Mouse (Mus musculus): ENCODE data around the gene Nmnat2.
A peak's percentile ranks its signal among the peaks of the same experiment; 100 is the strongest.
"Not testable (repeated sequence)": the region's sequence is repeated elsewhere in the genome, so short reads cannot be mapped to it uniquely, and the experiment has no call there.

Gene Nmnat2

DNA sequence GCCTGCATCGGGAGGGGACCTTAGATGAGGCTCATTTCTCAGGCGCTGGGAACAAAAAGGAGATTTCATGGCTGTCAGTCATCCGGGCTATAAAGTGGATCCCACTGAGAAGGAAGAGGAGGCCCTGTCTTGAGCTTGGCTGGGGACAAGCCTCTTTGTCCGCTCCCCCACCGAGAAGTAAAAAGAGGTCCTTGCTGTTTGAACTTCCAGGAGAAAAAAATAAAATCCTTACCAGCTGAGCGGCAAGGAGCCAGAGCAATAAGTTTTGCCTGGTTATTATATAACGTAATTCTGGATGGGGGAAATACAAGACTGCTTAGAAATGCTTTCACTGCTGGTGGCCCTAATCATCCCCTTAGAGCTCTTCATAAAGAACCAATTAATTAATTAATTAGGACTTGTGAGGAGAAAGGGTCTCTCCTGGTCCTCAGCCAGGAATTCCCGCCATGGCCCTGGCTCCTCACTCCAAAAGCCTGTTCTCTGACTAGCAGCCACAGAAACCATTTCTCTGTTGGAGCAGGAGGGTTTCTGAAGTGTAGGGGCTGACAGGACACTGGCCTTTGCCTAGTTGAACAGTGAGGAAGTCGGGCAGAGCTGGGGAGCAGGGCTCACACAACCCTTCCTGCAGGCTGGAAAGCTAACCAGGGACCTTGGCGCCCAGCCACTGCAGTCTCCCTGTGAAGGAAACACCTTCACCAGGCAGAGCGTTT, 99.5 kb downstream of the Nmnat2 start:
- no peak for DNase-seq (ENCODE audit: low spot score in 2 of 2)

DNA sequence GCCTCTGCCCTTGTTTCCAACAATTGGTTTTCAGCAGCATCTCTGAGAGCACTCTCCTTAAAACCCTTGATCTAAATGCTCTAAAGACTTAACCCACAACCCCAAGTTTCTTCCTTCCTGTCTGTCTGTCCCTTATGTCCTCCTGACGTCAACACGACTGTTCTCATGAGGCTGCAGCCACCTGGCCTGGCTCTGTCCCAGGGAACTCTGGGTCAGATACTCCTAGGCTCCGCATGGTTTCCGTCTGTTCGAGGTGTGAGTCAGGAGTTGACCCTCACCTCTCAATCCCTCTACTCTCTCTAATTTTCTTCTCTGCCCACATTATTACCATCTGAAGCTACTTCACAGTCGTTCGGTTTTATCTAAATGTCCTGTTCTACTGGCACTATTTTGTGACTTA, 103.5 kb downstream of the Nmnat2 start:
- DNase-seq (ENCODE audit: low spot score in 2 of 2) = no peak

DNA sequence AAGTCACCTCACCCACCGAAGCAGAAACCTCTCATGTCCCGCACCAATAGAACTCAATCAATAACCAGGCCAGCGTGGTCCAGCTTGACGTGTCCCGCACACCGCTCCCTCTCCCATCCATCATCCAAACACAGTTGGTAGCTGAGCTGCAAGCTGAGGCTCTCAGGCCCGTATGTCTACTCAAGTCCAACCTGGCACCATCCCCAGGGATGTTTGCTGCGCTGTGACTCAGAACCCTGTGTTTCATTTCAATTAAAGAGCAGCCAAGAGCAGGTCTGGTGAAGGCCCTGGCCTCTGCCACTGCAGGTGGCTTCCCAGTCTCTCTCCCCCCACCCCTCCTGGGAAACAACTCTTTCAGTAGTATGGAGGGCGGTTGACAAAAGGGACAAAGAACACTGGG, 104.8 kb downstream of the Nmnat2 start:
- DNase-seq (ENCODE audit: low spot score in 2 of 2) = no peak

DNA sequence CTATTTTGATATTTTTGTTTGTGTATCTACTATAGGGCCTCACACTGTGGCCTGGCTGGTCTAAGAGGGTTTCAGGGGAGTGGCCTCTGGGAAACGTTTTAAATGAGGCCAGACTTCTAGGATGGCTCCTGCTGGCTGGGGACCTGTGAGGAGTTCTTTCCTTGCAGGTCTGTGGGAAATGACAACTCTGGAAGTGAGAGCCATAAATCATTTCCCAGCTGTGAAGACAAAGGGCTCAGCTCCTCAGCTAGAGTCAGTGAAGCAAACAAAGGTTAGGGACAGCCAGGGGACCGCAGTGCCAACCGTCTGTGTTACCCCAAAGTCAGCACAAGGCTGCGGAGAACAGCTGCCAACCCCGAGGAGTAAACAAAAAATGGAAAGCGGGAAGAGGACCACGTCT, 107.8 kb downstream of the Nmnat2 start:
- no peak for DNase-seq (ENCODE audit: low spot score in 2 of 2)

DNA sequence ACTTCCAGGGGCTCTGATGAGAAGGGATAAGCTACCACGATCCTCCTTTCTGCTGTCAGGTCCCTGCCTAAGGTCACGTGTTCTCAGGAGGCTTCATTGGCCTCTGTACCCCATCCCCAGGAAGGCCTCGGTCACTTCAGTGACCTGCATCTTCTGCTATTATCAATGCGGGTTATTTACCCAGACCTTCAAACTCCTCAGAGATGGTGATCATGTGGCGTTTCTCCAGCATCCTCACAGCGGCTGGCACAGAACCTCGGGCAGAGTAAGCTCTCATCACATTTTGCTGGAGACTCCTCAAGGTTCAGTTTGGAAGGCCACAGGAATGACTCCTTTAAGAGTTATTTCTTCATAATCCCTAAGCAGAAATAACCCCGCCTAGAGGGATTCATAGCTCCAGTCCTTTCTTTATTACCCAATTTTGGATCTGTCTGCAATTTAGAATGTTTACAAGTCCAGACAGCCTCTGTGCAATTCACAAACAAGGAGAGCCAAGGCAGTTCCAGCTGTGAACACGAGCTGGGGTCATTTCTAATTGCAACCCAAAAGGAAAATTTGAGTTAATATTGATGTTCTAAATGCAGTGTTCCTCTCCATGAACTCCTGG, 110.1 kb downstream of the Nmnat2 start:
- DNase-seq (ENCODE audit: low spot score in 2 of 2) = no peak

DNA sequence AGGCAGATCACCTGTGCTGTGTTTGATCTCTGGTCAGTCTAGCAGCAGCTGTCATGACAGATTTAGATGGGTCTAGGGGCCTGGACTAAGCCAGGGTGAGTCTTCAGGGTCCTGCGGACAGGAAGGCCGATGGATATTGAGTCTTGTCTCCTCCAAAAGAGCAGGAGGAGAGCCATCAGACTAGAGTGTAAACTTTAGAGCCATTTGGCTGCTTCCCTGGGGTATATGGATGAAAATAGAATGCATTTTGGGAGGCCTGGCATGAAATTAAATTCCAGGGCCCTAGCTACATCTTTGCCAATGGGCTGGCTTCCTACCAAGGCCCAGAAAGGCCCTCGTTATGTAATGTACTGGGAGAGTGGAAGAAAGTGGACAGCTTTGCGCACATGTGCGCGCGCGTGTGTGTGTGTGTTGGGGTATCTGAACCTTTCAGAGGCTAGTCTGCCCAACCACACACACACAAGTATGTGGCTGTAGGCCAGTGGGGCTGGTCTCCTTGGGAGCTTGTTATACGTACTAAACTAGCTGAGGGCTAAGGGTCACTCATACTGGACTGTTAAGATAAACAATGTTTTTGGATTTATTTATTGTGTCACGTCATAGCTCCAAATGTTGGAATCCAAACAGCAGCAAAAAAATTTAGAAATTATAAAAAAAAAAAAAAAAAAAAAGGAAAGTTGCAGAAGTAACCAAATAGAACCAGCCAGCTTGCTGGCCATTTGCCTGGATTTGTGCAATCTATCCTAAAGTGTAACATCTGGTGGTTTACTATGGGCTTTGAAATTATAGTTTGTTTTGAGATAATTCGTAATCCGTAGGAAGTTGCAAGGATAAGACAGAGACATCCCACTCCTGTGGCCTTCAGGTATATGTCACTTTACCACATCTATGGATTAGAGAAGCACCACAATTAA, 110.9 kb downstream of the Nmnat2 start:
- DNase-seq (ENCODE audit: low spot score in 2 of 2) = peak in 1 of 2 experiments; percentile 10

DNA sequence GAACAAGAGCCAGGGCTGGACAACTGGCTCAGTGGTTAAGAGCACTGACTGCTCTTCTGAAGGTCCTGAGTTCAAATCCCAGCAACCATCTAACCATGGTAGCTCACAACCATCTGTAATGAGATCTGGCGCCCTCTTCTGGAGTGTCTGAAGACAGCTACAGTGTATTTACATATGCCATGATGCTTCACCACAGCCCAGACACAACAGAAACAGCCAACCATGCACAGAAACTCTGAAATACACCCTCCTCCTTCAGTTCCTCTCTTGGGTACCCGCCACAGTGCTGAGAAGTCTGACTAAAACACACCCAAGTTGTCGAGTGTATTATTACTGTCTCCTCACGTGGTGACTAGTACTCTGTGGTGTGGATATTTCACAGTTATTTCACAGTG, 111.6 kb downstream of the Nmnat2 start:
- DNase-seq (ENCODE audit: low spot score in 2 of 2) = no peak

DNA sequence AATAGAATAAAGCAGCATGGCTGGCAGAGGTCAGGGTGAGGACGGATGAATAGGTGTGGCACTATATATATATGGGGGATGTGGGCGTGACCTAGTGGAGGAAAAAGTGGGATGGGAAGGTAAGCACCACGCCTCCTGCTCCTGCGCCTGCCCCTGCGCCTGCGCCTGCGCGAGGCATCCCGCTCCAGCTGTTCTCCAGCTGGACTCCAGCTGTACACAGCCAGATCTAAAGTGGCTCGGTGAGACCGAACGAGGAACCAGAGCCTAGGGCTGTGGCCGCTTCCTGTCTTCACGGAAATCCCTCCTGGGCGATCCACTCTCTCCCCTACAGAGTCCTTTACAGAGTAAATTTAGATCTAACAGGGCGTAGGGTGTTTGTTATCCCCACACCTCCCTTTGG, 116.8 kb downstream of the Nmnat2 start:
- no peak for DNase-seq (ENCODE audit: low spot score in 2 of 2)

DNA sequence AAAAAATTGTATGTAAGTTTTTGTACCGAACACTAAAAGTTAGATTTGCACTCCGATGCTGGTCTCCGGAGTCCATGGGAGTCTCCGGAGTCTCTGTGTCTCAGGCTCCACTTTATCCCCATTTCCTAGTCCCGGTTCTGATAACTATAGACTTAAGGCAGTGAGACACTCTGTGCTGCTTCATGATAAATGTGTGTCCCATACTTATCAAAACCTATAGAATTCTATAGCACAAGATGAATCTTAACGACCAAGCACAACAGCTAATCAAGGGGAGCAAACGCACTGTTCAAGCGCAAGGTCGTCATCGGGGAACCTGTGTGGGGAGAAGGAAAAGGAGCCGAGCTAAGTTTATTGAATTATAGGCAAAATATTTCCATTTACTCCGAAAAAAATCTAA, 117.2 kb downstream of the Nmnat2 start:
- no peak for DNase-seq (ENCODE audit: low spot score in 2 of 2)

DNA sequence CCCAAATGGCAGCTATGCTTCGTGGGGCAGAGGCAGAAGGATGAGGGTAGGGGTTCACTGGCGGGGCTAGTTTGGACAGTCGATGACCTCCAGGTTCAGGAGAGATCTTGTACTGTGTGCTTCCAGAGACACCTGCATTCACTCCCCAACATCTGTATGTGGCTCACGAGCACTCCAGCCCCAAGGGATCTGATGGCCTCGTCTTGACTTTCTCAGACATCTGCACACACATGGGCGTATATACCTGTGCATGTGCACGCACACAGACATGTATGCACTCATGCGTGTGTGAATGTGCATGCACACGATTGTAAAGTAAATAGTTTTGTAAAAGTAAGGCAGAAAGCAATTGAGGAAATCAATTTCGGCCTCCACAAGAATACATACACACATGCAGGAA, 117.9 kb downstream of the Nmnat2 start:
- no peak for DNase-seq (ENCODE audit: low spot score in 2 of 2)

DNA sequence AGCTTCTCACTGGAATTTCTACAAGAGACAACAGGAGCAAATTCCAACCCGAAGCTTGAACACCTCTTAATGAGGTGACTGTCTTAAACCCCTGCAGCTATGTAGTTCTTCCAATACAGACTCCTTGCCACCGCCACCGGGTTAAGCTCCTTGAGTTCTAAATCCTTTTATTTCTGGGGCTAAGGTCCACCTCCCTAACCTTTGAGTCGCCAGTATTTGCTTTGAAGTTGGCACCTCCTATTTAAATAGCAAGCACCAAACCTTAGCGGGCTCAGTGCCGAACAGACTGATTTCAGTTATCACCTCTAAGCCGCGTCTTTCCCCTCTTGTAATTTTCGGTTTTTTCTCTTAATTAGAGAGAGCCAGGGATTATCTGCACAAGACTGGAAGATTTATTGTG, 118.6 kb downstream of the Nmnat2 start:
- DNase-seq (ENCODE audit: low spot score in 2 of 2) = no peak

DNA sequence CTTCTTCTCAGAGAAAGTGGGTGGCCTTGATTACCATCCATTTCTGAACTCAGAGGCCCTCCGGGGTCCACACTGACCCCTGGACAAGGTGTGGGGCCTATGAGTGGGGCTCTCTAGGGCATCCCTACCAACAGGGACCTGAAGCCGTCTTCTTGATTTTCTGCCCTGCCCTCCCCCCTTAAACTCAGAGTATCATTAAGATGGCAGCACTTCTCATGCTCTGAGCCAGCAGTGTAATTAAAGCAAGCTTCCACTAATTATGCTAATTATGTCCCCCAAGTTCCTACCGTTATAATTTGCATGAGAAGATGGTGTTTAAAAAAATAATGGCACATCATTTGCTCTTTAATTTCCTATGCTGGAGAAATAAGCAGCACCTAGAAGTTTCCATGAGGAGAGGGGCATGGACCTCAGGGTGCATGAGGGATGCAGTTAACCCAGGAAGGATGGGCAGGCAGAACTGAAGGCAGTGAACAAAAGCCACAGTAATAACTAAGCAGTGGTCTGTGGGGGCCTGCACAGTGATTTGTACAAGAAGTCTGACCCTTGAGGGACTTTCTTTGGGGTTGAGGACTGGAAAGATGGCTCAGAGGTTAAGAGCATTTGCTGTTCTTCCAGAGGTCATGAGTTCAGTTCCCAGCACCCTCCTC, 120.4 kb downstream of the Nmnat2 start:
- no peak for DNase-seq (ENCODE audit: low spot score in 2 of 2)

DNA sequence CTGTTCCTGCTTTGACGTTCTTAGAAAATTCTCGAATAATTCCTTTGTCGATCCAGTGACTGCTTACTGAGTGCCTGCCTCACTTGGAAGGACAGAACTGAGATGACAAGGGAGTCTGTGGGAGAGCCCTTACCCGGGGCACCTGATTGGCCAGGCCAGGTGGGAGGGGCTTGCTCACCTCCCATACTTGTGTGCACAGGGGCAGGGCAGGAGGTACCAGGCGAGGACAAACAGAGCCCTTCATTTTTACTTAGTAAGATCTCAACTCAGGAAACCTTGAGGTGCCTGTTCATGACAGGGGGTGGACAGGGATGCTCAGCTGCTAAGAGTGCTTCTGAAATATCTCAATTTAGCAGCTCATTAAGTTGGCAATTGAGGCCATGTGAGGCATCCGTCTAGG, 121.2 kb downstream of the Nmnat2 start:
- no peak for DNase-seq (ENCODE audit: low spot score in 2 of 2)

DNA sequence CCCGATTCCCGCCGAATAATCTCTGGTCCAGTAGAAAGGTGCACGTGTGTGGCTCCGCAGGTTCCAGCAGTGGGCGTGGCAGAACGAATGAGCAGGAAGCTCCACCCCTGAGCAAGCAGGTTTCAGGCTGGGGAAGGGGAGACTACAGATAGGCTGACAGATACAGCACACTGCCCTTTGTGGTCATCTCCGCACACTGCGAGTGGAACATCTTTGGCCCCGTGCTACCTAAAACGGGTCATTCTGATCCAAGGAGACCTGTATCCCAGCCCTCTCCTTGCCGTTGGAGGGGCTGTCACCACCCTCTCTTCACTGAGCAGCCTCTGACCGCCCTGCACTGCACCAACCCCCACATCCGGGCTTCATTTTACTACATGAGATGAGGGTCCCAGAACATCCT, 128.4 kb downstream of the Nmnat2 start:
- DNase-seq (ENCODE audit: low spot score in 2 of 2) = not testable (repeated sequence)

DNA sequence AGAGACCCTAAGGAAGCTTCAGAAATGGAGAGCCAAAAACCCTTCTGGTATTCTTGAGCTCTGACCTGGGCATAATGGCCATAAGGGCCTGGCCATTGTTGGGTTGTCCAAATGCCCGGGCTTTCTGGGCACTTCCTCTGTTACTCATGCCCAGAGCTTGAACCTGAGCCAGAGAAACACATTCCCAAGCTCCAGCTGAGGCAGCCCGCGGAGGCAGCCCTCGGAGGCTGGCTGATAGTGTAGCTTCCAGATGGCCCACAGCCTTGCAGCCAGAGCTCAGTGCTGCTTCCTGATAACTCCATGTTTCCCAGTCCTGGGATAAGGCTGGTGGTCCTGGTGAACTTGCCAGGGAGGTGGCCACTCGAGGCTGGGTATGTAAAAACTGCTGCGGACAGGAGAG, 129.4 kb downstream of the Nmnat2 start:
- no peak for DNase-seq (ENCODE audit: low spot score in 2 of 2)

DNA sequence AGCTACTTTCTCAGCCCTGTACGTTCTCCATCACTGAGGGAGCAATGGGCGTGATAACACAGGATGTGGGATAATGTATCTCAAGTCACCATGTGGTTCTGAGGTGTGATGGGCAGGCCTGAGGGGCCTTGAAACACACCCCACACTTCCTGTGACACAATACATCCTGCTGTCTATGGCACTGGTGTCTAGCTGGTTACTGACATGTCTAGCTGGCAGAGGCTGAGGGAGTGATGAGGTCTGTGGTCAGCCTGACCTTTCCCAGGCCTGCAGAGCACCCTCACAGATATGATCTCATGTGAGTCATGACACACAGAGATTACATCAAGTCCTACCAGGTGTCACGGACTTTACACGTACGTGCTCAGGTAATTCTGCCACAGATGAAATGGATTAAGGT, 130.4 kb downstream of the Nmnat2 start:
- peak in 1 of 2 experiments; percentile 8 for DNase-seq (ENCODE audit: low spot score in 2 of 2)

DNA sequence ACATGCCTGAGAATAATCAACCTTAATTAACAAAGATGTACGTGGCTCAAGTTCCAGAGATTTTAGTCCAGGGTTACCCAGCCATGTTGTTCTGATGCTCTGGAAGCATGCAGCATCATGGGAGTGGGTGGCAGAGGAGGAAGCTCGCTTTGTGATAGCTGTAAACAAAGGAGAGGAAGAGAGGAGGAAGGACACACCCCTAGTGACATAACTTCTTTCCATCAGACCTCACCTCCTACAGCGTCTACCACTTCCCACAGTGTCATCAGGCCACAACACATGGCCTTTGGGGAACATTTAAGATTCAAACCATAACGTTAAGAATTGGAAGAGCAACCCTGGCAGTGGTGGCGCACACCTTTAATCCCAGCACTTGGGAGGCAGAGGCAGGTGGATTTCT, 133.0 kb downstream of the Nmnat2 start:
- DNase-seq (ENCODE audit: low spot score in 2 of 2) = no peak

DNA sequence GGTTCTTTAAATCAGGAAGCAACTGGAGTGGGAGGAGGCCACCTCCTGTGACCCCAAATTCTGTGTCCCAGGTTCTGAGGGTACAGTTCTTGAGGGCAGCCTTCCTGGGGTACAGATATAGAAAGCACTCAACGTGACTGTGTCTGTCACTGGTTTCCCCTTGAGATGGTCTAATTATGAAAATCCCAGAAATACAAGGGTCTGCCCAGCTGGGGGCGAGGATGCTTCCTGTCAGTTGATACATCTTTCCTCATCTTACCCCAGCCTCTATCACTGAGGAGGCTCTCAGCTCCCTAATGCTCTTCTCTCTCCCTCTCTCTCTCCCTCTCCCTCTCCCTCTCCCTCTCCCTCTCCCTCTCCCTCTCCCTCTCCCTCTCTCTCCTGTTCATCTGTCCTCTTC, 135.3 kb downstream of the Nmnat2 start:
- no peak for DNase-seq (ENCODE audit: low spot score in 2 of 2)

DNA sequence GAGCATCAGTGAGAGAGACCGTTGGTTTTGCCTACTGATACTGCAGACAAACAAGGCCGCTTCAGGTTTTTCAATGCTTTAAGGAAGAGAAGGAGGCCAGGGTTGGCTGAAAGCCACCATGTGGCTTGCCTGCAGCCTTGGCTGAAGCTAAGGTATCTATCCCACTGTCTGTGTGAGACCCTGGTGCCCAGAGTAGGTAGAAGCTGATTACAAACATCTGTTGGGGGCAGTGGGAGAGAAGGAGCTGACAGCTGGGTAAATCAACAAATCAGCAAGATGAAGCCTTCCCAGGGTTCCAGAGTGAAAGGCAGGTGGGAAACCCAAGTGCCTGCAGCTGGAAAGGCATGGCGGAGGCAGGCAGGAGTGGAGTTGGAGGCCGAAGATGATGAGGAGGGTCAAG, 136.0 kb downstream of the Nmnat2 start:
- DNase-seq (ENCODE audit: low spot score in 2 of 2) = no peak

DNA sequence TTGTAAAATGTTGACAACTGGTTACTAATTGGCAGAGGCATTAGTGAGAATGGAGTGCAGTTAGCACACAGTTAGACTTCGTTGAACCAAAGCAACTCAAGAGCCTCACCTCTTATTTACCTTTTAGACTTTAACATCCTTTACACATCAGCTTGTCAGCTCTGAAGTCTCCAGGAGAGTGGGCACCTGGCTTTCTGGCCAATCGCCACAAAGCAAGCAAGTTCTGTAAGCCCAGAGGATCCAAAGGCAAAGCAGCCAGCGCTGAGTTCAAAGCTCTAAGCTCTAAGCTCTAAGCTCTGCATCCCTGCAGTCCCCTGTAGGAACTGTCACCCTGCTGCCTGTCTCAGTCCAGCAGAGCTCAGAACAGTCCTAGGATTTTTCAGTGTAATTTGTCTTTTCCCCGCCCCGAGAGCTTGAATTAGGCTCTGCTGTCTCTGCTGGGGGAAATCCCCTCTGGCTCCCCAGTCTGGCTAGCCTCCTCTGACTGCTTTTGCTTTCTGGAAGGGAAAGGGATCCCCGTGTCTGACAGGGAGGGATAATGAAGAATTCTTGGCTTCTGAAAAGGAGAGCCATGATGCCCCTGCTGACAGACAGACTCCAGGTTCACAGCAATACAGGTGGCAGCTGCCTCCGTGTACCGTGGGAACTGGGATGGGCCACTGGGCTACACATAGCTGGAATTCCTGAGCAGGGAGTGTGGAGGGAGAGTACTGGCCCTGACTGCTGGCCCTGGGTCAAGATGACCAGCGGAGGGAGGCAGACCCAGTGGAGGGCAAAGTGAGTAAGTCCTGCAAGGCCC, 136.8 kb downstream of the Nmnat2 start:
- no peak for DNase-seq (ENCODE audit: low spot score in 2 of 2)

DNA sequence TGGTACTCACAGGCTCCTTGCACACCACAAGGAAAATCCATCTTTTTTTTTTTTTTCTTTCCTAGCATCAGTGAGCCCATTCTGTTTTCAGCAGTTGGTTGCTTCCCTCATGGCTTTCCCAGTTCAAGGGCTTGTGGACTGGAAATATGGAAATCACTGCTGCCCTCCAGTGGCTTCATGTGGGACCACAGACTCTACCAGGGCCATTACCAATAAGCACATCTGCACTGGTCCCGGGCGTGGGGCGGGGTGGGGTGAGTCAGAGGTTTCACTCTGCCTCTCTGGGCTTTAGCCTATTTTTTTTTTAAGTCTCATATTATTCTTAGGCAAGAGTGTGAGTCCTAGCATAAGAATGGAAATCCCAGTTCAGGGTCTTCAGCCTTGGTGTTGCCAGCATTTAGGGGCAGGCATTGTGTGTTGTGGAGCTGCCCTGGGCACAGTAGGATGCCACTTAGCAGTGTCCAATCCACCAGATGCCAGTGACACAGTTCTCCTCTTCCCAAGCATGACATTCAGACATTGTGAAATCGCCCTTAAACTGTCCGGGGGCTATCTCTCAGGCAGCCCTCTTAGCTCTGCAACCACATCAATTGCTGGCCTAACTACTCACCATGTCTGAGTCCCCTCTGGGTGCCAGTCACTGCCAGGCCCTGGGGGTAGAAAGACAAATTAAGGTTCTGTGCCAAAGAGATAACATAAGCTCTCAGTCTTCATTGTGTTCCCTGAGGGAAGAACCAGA, 137.6 kb downstream of the Nmnat2 start:
- DNase-seq (ENCODE audit: low spot score in 2 of 2) = peak in 1 of 2 experiments; percentile 17

All from spleen, postnatal 36 days (tissue).